Mouse (Mus musculus) lung, adult 2 months (tissue): Measurements from ENCODE around the gene Cage1. TPM values are rescaled to one million over a fixed set of nuclear protein-coding genes. Genes with fewer than 3 reads are reported as not detected.
A peak's percentile ranks its signal among the peaks of the same experiment; 100 is the strongest.

Source experiments
- DNase-seq: peaks from one replicate; pipeline ENCODE4 v3.0.0; 2022
- H3K4me1 ChIP-seq: fragments of 200-500 bp; 2 replicates; pipeline ENCODE4 v1.6.1; 2011; ENCODE audit warnings: low read length; ENCODE audit not compliant: control insufficient read depth, insufficient read depth
- H3K4me3 ChIP-seq: fragments of 200-500 bp; replicated peaks from 2 replicates; pipeline ENCODE3; 2011; ENCODE audit warnings: low read depth, mild to moderate bottlenecking, control low read depth, low read length; ENCODE audit errors: extremely low read depth
- CTCF ChIP-seq: fragments of 200-500 bp; IDR thresholded peaks from 2 replicates; pipeline ENCODE4 v1.5.1; 2011; ENCODE audit warnings: mild to moderate bottlenecking, low read length, control low read depth; ENCODE audit not compliant: insufficient read depth
- POLR2A ChIP-seq: fragments of 200-500 bp; IDR thresholded peaks from 2 replicates; pipeline ENCODE4 v1.6.1; 2011; ENCODE audit warnings: low read depth, mild to moderate bottlenecking, control low read depth, low read length, borderline replicate concordance; ENCODE audit errors: extremely low read depth
- WGBS: fragments of 180-500 bp; shearing (Covaris S2); methylation state at CpG from one replicate; pipeline ENCODE4 v1.1.7; 2018; 5-methylcytosine and 5-hydroxymethylcytosine counted together
- polyA plus RNA-seq: library from polyadenylated mRNA; depleted of rRNA; stranded (reverse); fragments of >200 nt; gene quantifications from 2 replicates; pipeline ENCODE4 v1.2.3, GENCODE M21; 2012

The Cage1 gene
- polyA plus RNA-seq, 1 experiment, result 0.33 TPM

DNA sequence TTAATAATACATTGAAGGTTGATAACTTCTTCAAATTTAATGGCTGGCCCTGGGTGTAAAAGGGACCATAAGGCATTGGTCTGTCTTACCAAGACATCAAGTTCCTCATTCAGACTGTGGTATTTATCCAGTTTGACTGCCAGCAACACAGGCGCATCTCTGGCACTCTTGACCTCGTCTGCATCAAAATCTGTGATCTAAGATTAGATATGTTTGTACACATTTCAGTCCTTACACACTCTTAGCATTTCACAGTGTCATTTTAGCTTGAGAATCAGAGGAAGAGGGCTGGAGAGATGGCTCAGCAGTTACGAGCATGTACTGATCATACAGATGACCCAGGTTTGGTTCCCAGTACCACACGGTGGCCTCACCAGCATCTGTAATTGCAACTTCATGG is 21.3 kb downstream of the Cage1 start:
- WGBS, result 85% methylated on average over 4 of the region's 4 CpGs
- DNase-seq, result no peak
- TF ChIP-seq CTCF (no peak), POLR2A (no peak)
- H3K4me1 ChIP-seq, result no peaks in the 10 kb centered on the region
- H3K4me3 ChIP-seq, result no peak overlapping the region

DNA sequence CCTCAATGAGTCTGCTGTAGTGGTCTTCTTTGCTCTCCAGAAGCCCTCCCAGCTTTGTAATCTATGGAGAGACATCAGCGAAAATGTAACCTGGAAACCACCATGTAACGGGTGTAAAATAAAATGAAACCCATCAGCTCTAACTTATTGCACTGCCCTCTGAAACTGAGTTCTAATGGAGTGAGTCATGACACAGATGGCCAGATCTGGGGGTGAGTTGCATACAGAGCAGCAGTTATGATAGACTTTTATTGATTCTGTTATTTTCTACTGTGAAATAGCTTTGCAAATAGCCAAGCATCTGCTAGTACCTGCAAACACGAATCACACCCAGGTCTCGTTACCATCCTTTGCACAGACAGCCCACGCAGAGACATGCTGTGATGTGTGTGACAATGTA is 24.4 kb downstream of the Cage1 start:
- TF ChIP-seq POLR2A (no peak), CTCF (no peak)
- no peak overlapping the region for H3K4me3 ChIP-seq
- WGBS, result 78% methylated on average over 5 of the region's 5 CpGs
- no peaks in the 10 kb centered on the region; the same call in 1 of the 2 replicates for H3K4me1 ChIP-seq
- no peak for DNase-seq

DNA sequence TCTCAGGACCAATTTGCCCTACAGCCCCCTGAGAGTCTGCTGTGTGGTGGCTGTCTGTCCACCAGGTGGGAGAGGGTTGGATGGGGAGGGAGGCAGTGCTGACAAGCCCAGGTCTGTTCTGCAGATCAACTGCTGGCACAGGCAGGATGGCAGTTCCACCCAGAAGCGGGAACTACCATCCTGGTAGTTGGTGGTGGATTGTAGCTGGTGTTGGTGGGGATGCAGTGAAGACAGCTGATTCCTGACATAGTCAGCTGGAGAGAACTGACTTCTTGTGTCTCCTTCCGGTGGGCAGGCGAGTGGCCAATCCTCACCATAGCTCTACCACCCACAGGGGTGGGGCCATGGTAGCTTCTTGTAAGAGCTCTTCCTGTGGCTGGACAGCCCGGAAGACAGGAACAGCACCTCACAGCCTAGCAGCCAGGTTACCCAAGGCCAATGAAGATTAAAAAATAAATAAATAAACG is 26.4 kb downstream of the Cage1 start:
- H3K4me1 ChIP-seq, result no peaks in the 10 kb centered on the region; the same call in 1 of the 2 replicates
- no peak for TF ChIP-seq CTCF
- TF ChIP-seq POLR2A, result no peak
- H3K4me3 ChIP-seq, result no peak overlapping the region
- WGBS, result 62% methylated on average over 5 of the region's 5 CpGs
- DNase-seq, result no peak

DNA sequence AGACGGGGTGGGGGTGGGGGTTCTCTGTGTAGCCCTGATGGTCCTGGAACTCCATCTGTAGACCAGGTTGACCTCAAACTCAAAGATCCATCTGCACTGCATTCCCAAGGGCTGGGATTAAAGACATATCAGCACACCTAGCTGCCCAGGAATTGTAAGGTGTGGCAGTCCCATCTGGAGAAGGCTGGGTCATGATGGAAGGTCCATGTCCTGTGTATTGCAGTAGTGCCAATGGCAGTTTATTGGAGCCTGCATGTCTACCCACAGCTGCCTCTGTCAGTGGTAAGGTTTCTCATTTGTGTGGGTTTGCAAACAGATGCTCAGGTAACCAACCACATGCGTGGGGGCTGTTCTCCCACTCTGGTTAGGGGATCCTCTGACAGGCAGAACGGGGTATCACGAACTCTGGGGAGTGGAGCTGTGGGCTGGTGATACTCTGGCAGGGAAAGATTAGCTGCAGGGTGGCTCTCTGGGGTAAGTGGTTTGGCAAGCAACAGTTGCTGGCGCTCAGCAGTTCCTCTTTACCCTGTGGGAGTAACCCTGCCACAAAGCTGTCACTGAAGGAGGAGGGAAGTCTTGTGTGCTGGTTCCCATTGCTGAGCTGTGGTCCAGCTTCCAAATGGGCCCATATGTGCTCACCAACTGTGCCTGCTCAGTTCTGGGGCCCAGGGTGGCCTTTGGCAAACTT is 27.0 kb downstream of the Cage1 start:
- Histone ChIP-seq H3K4me3 (no peak overlapping the region), H3K4me1 (no peaks in the 10 kb centered on the region; the same call in 1 of the 2 replicates)
- TF ChIP-seq CTCF (no peak), POLR2A (no peak)
- 75% methylated on average over 5 of the region's 5 CpGs for WGBS
- DNase-seq, result no peak

DNA sequence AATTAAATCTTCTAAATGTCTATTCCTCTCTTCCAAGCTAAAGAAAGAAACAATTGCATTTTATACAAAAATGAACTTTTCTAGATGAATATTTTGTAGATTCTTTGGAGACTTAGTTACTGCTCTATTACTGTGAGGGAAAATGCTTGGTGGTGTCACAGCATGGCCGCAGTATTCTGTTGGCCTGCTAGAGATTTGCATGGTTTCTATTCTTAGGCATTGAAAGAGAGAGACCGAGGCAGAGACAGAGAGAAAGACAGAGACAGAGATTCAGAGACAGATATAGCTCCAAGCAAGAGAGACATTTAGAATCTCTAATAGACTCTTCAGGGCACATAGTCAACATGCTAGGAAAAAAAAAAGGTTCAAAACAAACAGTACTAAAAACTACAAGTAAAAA is 28.9 kb downstream of the Cage1 start:
- H3K4me3 ChIP-seq, result no peak overlapping the region
- DNase-seq, result no peak
- WGBS, result 92% methylated on average over 2 of the region's 2 CpGs
- TF ChIP-seq CTCF, result no peak
- no peak for TF ChIP-seq POLR2A
- no peaks in the 10 kb centered on the region; the same call in 1 of the 2 replicates for H3K4me1 ChIP-seq

DNA sequence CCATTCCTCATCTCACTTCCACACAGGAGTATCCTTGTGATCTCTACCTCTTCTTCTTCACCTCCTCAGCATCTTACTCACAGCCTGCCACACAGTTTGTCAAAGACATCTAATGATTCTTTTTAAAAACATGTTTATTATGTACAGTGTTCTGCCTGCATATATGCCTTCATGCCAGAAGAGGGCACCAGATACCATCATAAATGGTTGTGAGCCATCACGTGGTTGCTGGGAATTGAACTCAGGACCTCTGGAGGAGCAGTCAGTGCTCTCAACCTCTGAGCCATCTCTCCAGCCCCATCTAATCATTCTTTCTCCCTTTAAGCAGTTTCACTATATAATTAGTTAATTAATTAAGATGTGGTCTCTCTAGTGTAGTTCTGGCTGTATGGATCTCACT is 34.4 kb downstream of the Cage1 start:
- DNase-seq, result no peak
- no peak for TF ChIP-seq POLR2A
- no peak for TF ChIP-seq CTCF
- 29% methylated on average over 1 of the region's 1 CpGs for WGBS
- Histone ChIP-seq H3K4me1 (no peaks in the 10 kb centered on the region), H3K4me3 (no peak overlapping the region)

DNA sequence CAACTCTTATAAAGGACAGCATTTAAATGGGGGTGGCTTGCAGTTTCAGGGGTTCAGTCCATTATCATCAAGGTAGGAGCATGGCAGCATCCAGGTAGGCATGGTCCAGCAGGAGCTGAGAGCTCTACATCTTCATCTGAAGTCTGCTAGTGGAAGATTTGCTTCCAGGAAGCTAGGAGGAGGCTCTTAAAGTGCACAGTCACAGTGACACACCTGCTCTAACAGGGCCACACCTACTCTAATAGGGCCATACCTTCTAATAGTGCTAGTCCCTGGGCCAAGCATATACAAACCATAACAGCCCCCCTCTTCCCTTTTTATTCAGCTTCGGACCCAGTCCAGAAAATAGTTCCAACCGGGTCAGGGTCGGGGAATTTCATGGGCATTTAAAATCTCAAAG is 37.2 kb downstream of the Cage1 start:
- H3K4me3 ChIP-seq, result no peak overlapping the region
- H3K4me1 ChIP-seq, result no peaks in the 10 kb centered on the region
- TF ChIP-seq POLR2A (no peak), CTCF (no peak)
- DNase-seq, result no peak
- 73% methylated on average over 3 of the region's 3 CpGs for WGBS

DNA sequence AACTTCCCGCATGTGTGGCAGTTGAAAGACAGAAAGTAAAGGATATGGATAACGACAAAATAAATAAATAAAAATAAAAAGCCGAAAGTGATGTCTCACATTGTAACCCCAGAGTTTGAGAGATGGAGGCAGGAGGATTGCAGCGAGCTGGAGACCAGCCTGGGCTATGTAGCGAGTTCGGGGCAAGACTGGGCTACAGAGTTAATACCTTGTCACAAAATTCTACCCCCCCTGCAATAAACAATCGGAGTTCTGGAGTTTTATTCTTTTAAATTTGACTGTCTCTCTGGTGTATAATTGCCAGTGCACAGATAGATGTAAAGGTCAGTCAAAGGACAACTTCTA is 42.5 kb downstream of the Cage1 start:
- 9% methylated on average over 7 of the region's 7 CpGs for WGBS
- TF ChIP-seq POLR2A (no peak), CTCF (no peak)
- Histone ChIP-seq H3K4me3 (peak overlapping the region; percentile 69), H3K4me1 (peaks cover 3% of the 10 kb centered on the region)
- no peak for DNase-seq

DNA sequence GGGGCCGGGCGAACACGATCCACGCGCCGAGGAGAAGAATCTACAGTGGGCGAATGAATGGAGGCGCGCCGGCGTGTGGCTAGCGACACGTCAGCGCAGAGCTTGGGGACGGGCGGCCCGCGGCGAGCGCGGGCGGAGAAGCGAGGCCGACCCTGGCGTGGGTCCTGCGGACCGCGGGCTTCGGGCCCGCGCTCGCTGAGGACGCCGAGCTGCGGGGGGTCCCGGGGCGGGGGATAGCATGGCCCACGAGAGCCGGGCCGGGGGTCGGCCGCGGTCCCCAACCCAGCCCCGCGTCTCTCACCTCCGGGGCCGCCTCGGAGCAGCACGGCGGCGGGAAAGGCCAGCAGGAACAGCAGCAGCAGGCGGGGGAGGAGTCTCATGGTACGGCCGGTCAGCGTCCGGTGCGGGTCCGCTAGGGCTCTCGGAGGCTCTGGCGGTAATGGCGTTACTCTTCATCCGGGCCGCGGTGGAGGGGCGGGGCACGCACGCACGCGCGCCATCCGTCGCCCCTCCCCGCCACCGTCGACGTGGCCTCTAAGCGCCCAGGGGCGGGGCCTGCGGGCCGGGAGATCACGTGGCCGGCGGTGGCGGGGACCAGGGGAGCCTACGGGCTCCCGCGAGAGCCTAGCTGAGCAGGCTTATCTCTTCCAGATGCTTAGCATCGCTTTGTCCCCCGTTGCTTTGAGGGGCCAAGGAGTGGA is 43.0 kb downstream of the Cage1 start, which contains the start of gene Ssr1:
Gene Ssr1, minus strand, starts transcription at position 514 of the 701 bp plus-strand sequence.
- WGBS, result under 1% methylated on average over 88 of the region's 89 CpGs
- TF ChIP-seq CTCF (no peak), POLR2A (peak; percentile 71; the same call in 1 of the 2 replicates)
- peak; percentile 92 for DNase-seq
- H3K4me1 ChIP-seq, result peaks cover 3% of the 10 kb centered on the region
- peak within 1 kb of the TSS; percentile 81 for H3K4me3 ChIP-seq

DNA sequence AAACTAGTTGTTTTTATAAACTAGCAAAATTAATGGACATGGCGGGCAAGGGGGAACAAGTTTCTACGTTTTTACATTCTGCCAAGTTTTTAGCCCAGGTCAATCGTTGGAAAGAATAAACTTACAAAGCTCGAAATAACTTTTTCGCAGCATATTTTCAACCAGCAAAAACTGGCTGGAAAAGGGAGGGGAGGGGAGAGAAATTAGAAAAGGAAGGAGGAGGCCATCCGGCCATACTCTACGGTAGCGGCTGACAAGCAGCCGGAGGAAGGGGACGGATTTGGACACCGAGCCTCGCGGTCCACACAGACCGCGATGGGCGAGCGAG is 43.5 kb downstream of the Cage1 start:
- no peak for DNase-seq
- no peak for TF ChIP-seq CTCF
- no peak for TF ChIP-seq POLR2A
- under 1% methylated on average over 17 of the region's 17 CpGs for WGBS
- Histone ChIP-seq H3K4me1 (peaks cover 3% of the 10 kb centered on the region), H3K4me3 (peak overlapping the region; percentile 81)
